Mouse (Mus musculus): ENCODE data around the gene Eea1.

DNA sequence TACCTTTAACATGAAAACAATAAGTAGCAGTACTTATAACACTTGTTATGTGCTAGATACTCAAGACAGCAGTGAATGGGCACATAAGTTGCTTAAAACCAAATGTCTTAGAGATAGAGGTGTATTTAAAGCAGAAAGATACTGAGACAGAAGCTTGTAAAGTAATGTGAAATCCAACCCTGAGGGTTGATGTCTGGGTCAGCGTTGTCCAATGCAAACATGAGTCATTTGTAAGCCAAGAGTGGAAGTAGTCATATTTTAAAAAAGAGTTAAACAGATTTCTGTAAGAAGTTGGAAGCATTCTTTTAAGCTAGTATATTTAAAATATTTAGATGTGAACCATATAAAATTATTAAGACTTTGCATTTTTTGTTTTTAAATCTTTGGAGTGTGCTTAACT is 4.6 kb downstream of the Eea1 start:
- TF ChIP-seq GATA1 (IDR thresholded peaks at IDR 0.05; ENCODE audit: low read length): no peak
- TF ChIP-seq TAL1 (IDR thresholded peaks at IDR 0.05; ENCODE audit: low read length): no peak
